7 mouse cellular contexts compared by ENCODE assay signal in genomic region chr2:180272884-180273321, GRCm38 (mm10). TPM values are rescaled to one million over a fixed set of nuclear protein-coding genes. Genes with fewer than 3 reads are reported as not detected.
DNase-seq lines count a peak whose midpoint lies in the region; ATAC-seq and TF ChIP-seq lines count a peak whose summit lies in the region.

No protein-coding gene starts in this region.

- 2% methylated on average over 37 of the region's 37 CpGs for WGBS in cerebellum, adult 2 months
- under 1% methylated on average over 34 of the region's 37 CpGs for WGBS in forebrain, embryonic 15.5 days

- TF ChIP-seq CTCF in cerebellum, adult 2 months (IDR thresholded peaks at IDR 0.05; ENCODE audit: borderline replicate concordance, insufficient read depth, low read depth, low read length): no peak

- peak in 1 of 2 experiments; percentile 62 for DNase-seq in cerebellum, adult 2 months
- peak; percentile 40 to 85 for DNase-seq in kidney, postnatal 25 days
- DNase-seq in neural tube, embryonic 10.5 days (ENCODE audit: extremely low spot score, low spot score): peak; percentile 75
- DNase-seq in embryo, embryonic 10 days (ENCODE audit: low spot score): no peak

- peaks cover 31% of the 10 kb centered on the region for H3K36me3 ChIP-seq in megakaryocyte, embryonic 14.5 days (replicated peaks; ENCODE audit: low read length)
- no peaks in the 10 kb centered on the region for H3K36me3 ChIP-seq in forebrain, embryonic 15.5 days

- no peaks in the 10 kb centered on the region for H3K27me3 ChIP-seq in megakaryocyte, embryonic 14.5 days (replicated peaks)
- no peaks in the 10 kb centered on the region for H3K27me3 ChIP-seq in cerebellum, adult 2 months (ENCODE audit: control insufficient read depth, insufficient read depth, low read length)
- no peaks in the 10 kb centered on the region for H3K27me3 ChIP-seq in forebrain, embryonic 15.5 days

- no peaks in the 10 kb centered on the region for H3K9me3 ChIP-seq in megakaryocyte, embryonic 14.5 days
- no peaks in the 10 kb centered on the region for H3K9me3 ChIP-seq in forebrain, embryonic 15.5 days

- peaks cover 92% of the 10 kb centered on the region for H3K4me1 ChIP-seq in megakaryocyte, embryonic 14.5 days
- H3K4me1 ChIP-seq in cerebellum, adult 2 months (ENCODE audit: control insufficient read depth, insufficient read depth, low read length): peaks cover 14% of the 10 kb centered on the region
- peaks cover 30% of the 10 kb centered on the region for H3K4me1 ChIP-seq in forebrain, embryonic 15.5 days

- H3K9ac ChIP-seq in forebrain, embryonic 15.5 days (replicated peaks): peak overlapping the region; percentile 93

- H3K4me2 ChIP-seq in forebrain, embryonic 15.5 days (replicated peaks): peak overlapping the region; percentile 95

- H3K27ac ChIP-seq in cerebellum, adult 2 months (ENCODE audit: insufficient read depth, low read length): peak overlapping the region; percentile 22; the same call in 1 of the 2 replicates
- peak overlapping the region; percentile 72 for H3K27ac ChIP-seq in forebrain, embryonic 15.5 days (replicated peaks)

- no peak for TF ChIP-seq POLR2A in cerebellum, adult 2 months (IDR thresholded peaks at IDR 0.05; ENCODE audit: borderline replicate concordance, insufficient read depth, low read length)

- ATAC-seq in megakaryocyte, adult 5-6 weeks (ENCODE audit: poor library complexity, severe bottlenecking): no peak
- peak; percentile 35 for ATAC-seq in forebrain, embryonic 15.5 days (replicated peaks)

- peak overlapping the region; percentile 97 for H3K4me3 ChIP-seq in megakaryocyte, embryonic 14.5 days (replicated peaks)
- H3K4me3 ChIP-seq in cerebellum, adult 2 months (replicated peaks; ENCODE audit: insufficient read depth, low read depth, low read length): peak overlapping the region; percentile 85
- peak overlapping the region; percentile 95 for H3K4me3 ChIP-seq in forebrain, embryonic 15.5 days

RNA-seq across cellular contexts. Expression of gene Cables2, which starts 0.4 kb away (rescaled TPM):
- polyA plus RNA-seq in megakaryocyte, embryonic 14.5 days (2012; ENCODE audit: insufficient read depth, low replicate concordance): 8.4 and 46.3 TPM in 2 replicates
- total RNA-seq in megakaryocyte, adult 5-6 weeks (2015): 16.0 and 16.4 TPM in 2 replicates
- total RNA-seq in megakaryocyte, adult 5-6 weeks (2017): 12.1 and 12.8 TPM in 2 replicates
- polyA plus RNA-seq in cerebellum, adult 2 months (2012; rRNA removed): 46.3 and 51.7 TPM in 2 replicates
- polyA plus RNA-seq in forebrain, embryonic 15.5 days (2015; fragmentation: Nextera tagmentation; extraction: Ambion mirVana): 18.4 and 21.6 TPM in 2 replicates

RNA-seq across cellular contexts. Expression of gene Rps21, which starts 15.7 kb away (rescaled TPM):
- 99.7 and 1,213 TPM in 2 replicates for polyA plus RNA-seq in megakaryocyte, embryonic 14.5 days (2012; ENCODE audit: insufficient read depth, low replicate concordance)
- 1,036 and 1,070 TPM in 2 replicates for total RNA-seq in megakaryocyte, adult 5-6 weeks (2015)
- 1,935 and 2,289 TPM in 2 replicates for total RNA-seq in megakaryocyte, adult 5-6 weeks (2017)
- 1,729 and 1,776 TPM in 2 replicates for polyA plus RNA-seq in cerebellum, adult 2 months (2012; rRNA removed)
- polyA plus RNA-seq in forebrain, embryonic 15.5 days (2015; fragmentation: Nextera tagmentation; extraction: Ambion mirVana): 407 and 432 TPM in 2 replicates

RNA-seq across cellular contexts. Expression of gene Rbbp8nl, which starts 16.8 kb away (rescaled TPM):
- 0.96 TPM in 1 of 2 replicates, not detected in the other for polyA plus RNA-seq in megakaryocyte, embryonic 14.5 days (2012; ENCODE audit: insufficient read depth, low replicate concordance)
- not detected in 2 replicates for total RNA-seq in megakaryocyte, adult 5-6 weeks (2015)
- not detected in 2 replicates for total RNA-seq in megakaryocyte, adult 5-6 weeks (2017)
- polyA plus RNA-seq in cerebellum, adult 2 months (2012; rRNA removed): not detected in 2 replicates
- polyA plus RNA-seq in forebrain, embryonic 15.5 days (2015; fragmentation: Nextera tagmentation; extraction: Ambion mirVana): not detected in 2 replicates

RNA-seq across cellular contexts. Expression of gene Lama5, which starts 47.2 kb away (rescaled TPM):
- 0.23 and 3.4 TPM in 2 replicates for polyA plus RNA-seq in megakaryocyte, embryonic 14.5 days (2012; ENCODE audit: insufficient read depth, low replicate concordance)
- total RNA-seq in megakaryocyte, adult 5-6 weeks (2015): 0.48 and 0.83 TPM in 2 replicates
- total RNA-seq in megakaryocyte, adult 5-6 weeks (2017): 0.18 and 4.0 TPM in 2 replicates
- 6.4 and 7.0 TPM in 2 replicates for polyA plus RNA-seq in cerebellum, adult 2 months (2012; rRNA removed)
- 3.0 and 3.1 TPM in 2 replicates for polyA plus RNA-seq in forebrain, embryonic 15.5 days (2015; fragmentation: Nextera tagmentation; extraction: Ambion mirVana)
